Mouse (Mus musculus): ENCODE measurements around the gene Ltbr.

GRCm38 (mm10) chr6:125302231-125302982 lies 11.3 kb downstream of the Ltbr start:
- TF ChIP-seq CTCF (IDR thresholded peaks at IDR 0.05; ENCODE audit: control insufficient read depth, insufficient read depth, low read length) = no peak
- no peak for TF ChIP-seq POLR2A (IDR thresholded peaks at IDR 0.05; ENCODE audit: borderline replicate concordance, control insufficient read depth, low read depth, low read length)

Data from bone marrow, adult 2 months (tissue).